Mouse (Mus musculus): Measurements from ENCODE around the gene Tfec. TPM values are rescaled to one million over a fixed set of nuclear protein-coding genes. Genes with fewer than 3 reads are reported as not detected.

Tfec gene
- polyA plus RNA-seq, 1 experiment from 2014 or later: 1.2 TPM

DNA sequence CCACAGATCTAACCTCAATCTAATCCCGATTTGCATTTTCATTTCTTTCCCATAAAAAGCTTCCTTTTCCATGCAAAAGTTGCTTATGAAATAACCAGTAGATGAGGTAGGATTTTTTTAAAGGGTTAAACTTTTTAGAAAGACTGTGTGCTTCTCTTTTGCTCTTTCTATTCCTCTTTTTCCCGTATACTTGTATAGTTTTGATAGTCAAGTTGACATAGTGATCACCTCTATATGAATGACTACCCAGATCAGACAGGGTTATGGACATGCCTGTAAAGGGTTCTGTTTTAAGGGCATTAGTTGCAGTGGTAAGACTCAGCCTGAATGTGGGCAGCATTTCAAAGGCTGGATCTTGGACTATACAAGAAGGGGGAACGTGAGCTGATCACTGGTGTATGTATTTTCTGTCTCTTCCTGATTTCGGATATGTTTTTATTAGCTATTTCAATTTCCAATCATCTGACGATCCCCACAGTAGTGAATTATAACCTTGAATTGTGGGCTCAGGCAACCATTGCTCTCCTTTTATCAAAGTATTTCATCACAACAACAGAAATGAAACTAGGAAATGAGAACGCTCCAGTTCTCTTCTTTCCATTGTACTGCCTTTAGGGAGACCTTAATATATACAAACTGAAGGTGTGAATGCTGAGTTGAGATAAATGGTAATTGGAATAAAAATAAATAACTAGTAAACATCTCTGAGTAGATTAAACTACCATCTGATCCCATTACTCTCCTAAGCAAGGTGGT, 35.3 kb downstream of the Tfec start:
- Histone ChIP-seq H3K4me3 (no peak overlapping the region), H3K4me2 (replicated peaks) (no peak overlapping the region), H3K27ac (no peak overlapping the region), H3K9ac (no peak overlapping the region), H3K9me3 (no peaks in the 10 kb centered on the region), H3K27me3 (no peaks in the 10 kb centered on the region), H3K4me1 (no peaks in the 10 kb centered on the region), H3K36me3 (no peaks in the 10 kb centered on the region)
- 91% methylated on average over 6 of the region's 6 CpGs for WGBS
- ATAC-seq (ENCODE audit: insufficient number of reproducible peaks, insufficient read depth, low FRiP score, low TSS enrichment): no peak

DNA sequence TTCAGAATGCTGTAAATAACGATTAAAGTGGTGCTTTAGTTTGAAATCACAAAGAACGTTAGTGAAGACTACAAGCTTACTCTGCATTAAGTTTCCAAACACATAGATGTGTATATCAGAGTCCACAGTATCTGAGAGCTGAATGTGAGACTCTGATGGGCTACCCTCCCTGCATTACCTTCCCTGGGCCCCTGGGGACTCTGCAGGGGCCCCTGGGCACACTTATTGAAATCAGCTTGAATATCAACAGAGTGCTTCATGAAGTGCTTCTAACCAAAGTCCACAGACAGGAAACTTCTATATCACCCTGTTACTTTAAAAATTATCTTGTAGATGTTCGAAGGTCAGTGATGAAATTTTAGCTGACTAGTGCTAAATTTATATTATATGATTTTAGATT, 36.2 kb downstream of the Tfec start:
- H3K4me3 ChIP-seq: no peak overlapping the region
- no peaks in the 10 kb centered on the region for H3K9me3 ChIP-seq
- H3K36me3 ChIP-seq: no peaks in the 10 kb centered on the region
- 88% methylated on average over 3 of the region's 3 CpGs for WGBS
- H3K4me1 ChIP-seq: no peaks in the 10 kb centered on the region
- no peak for ATAC-seq (ENCODE audit: insufficient number of reproducible peaks, insufficient read depth, low FRiP score, low TSS enrichment)
- H3K9ac ChIP-seq: no peak overlapping the region
- no peaks in the 10 kb centered on the region for H3K27me3 ChIP-seq
- H3K4me2 ChIP-seq (replicated peaks): no peak overlapping the region
- H3K27ac ChIP-seq: no peak overlapping the region

DNA sequence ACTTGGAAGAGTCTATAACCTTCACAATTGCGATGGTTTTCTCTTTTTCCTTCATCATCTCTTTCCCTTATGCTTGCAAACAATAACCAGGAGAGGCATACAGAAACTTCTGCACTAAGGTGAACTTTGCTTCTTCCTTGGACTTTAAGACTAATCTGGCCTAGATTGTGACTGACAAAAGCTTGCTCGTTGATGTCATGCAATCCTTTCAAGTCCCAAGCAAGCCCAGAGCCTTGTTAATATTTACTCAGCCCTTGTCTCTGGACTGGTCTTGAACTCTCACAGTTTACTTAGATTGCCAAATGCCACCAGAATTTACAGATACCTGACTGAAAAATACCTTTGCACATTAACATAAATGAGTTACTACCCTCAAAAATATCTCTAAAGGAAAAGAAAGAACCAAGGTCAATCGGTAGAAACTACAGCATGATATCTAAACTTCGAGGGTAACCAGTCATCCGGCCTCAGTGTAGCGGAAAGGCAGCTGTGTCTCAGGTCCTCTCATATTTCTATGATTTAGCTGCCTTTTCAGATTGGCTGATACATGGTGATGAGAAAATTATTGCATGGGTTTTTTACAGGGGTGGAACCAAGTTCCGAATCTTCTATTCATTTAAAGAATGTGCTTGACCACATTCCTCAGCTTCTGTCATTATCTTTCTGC, 42.2 kb downstream of the Tfec start:
- no peak overlapping the region for H3K4me2 ChIP-seq (replicated peaks)
- no peak overlapping the region for H3K4me3 ChIP-seq
- H3K9me3 ChIP-seq: no peaks in the 10 kb centered on the region
- WGBS: 82% methylated on average over 7 of the region's 7 CpGs
- H3K9ac ChIP-seq: no peak overlapping the region
- H3K36me3 ChIP-seq: no peaks in the 10 kb centered on the region
- no peak overlapping the region for H3K27ac ChIP-seq
- no peaks in the 10 kb centered on the region for H3K27me3 ChIP-seq
- no peak for ATAC-seq (ENCODE audit: insufficient number of reproducible peaks, insufficient read depth, low FRiP score, low TSS enrichment)
- no peaks in the 10 kb centered on the region for H3K4me1 ChIP-seq

DNA sequence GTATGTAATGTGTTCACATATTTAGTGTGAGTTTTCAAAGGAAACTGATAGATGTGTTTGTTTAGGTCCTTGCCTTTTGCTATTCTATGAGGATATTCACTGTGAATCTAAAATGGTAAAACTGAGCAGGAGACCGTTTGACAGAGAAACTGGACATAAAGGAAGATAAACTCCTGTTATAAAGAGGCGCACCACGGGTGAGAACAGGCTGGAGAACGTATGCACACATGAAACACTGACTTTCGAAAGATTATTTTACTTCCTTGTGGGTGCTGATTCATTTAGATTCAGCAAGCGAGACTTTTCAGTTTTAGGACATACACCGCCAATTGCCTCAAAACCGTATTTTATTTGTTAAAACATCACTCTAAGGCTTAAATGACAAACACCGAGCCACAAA, 43.3 kb downstream of the Tfec start:
- WGBS: 82% methylated on average over 9 of the region's 9 CpGs
- ATAC-seq (ENCODE audit: insufficient number of reproducible peaks, insufficient read depth, low FRiP score, low TSS enrichment): no peak
- H3K27me3 ChIP-seq: no peaks in the 10 kb centered on the region
- H3K4me3 ChIP-seq: no peak overlapping the region
- H3K4me2 ChIP-seq (replicated peaks): no peak overlapping the region
- H3K9ac ChIP-seq: no peak overlapping the region
- no peaks in the 10 kb centered on the region for H3K4me1 ChIP-seq
- H3K9me3 ChIP-seq: no peaks in the 10 kb centered on the region
- H3K27ac ChIP-seq: no peak overlapping the region
- H3K36me3 ChIP-seq: no peaks in the 10 kb centered on the region

DNA sequence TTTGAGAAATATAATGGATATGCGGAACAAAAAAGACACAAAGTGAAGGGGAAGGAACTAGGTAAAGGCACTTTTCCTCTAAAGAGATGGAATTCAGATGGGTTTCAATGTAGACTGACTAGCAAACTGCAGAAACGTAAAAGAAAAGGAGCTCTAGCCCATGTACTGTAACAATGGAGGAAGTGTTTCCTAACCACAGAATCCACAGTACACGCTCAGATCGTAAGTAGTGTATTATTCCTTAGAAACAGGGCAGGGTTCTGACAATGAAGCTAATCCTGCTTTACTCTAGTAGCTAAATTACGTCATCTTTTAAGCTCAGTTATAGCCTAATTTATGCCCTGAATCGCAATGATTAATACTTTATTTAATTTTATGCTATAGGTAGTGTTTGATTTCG, 51.7 kb downstream of the Tfec start:
- H3K4me2 ChIP-seq (replicated peaks): no peak overlapping the region
- H3K4me1 ChIP-seq: no peaks in the 10 kb centered on the region
- no peaks in the 10 kb centered on the region for H3K9me3 ChIP-seq
- 84% methylated on average over 7 of the region's 7 CpGs for WGBS
- no peaks in the 10 kb centered on the region for H3K36me3 ChIP-seq
- H3K4me3 ChIP-seq: no peak overlapping the region
- ATAC-seq (ENCODE audit: insufficient number of reproducible peaks, insufficient read depth, low FRiP score, low TSS enrichment): no peak
- H3K27me3 ChIP-seq: no peaks in the 10 kb centered on the region
- no peak overlapping the region for H3K27ac ChIP-seq
- no peak overlapping the region for H3K9ac ChIP-seq

DNA sequence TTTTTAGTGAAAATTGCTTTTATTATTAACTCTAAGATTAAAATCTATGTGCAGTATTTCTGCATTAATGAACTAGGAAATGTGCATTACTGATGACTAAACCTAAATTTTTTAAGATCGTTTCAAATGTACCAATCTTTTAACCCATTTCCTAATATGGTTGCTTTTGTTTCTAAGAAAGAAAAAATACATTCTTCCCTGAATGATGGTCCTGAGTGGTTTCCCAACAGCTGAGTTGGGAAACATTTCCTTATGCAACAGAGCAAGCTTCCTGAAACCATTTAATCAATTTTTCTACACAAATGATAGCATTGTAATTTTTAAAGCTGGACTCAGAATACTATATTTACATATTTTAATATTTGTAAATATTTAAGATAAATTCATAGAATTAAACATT, 62.6 kb downstream of the Tfec start:
- no peak for ATAC-seq (ENCODE audit: insufficient number of reproducible peaks, insufficient read depth, low FRiP score, low TSS enrichment)
- no peaks in the 10 kb centered on the region for H3K36me3 ChIP-seq
- H3K4me2 ChIP-seq (replicated peaks): no peak overlapping the region
- no peaks in the 10 kb centered on the region for H3K4me1 ChIP-seq
- no peaks in the 10 kb centered on the region for H3K27me3 ChIP-seq
- 76% methylated on average over 1 of the region's 1 CpGs for WGBS
- no peak overlapping the region for H3K27ac ChIP-seq
- no peak overlapping the region for H3K4me3 ChIP-seq
- no peaks in the 10 kb centered on the region for H3K9me3 ChIP-seq
- H3K9ac ChIP-seq: no peak overlapping the region

DNA sequence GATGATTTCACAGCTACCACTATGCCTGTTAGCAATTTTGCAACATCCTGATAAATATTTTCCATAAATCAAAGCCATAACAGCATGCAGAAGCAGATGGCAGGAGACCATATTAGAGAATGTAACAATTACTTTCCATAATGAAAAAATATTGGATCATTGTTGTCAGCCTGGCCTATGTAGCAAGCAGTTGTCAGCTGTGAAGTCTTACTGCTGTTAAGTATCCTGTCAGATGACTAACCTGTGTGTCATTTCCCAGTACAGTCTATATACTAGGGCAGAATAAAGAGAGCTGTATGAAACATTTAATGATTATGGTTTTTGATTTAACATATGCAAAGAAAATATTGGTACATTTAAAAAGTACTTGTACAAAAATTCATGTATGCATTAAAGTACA, 69.9 kb downstream of the Tfec start:
- Histone ChIP-seq H3K27ac (no peak overlapping the region), H3K4me2 (replicated peaks) (no peak overlapping the region), H3K27me3 (no peaks in the 10 kb centered on the region), H3K9ac (no peak overlapping the region), H3K36me3 (no peaks in the 10 kb centered on the region), H3K4me3 (no peak overlapping the region), H3K9me3 (no peaks in the 10 kb centered on the region), H3K4me1 (no peaks in the 10 kb centered on the region)
- ATAC-seq (ENCODE audit: insufficient number of reproducible peaks, insufficient read depth, low FRiP score, low TSS enrichment): no peak

DNA sequence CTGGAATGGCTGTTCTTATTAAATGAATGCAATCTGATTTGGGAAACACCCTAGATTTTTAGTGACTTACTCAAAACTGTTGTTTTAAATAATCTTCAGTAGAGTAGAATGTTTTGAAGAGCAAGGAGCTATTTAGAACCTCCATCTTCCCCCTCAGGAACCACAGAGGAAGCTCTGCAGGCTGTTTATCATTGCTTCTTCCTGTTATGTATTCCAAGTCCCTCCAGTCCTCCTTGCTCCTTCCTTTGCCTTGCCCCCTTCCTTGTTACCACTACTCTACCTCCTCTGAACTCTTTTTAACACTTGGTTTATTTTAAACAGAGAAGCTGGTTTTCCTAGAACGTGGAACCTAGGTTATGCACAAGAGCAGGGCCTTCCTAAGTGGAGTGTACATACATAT, 76.3 kb downstream of the Tfec start:
- Histone ChIP-seq H3K9ac (no peak overlapping the region), H3K36me3 (no peaks in the 10 kb centered on the region), H3K27me3 (no peaks in the 10 kb centered on the region), H3K9me3 (no peaks in the 10 kb centered on the region), H3K4me1 (no peaks in the 10 kb centered on the region), H3K4me2 (replicated peaks) (no peak overlapping the region), H3K27ac (no peak overlapping the region), H3K4me3 (no peak overlapping the region)
- ATAC-seq (ENCODE audit: insufficient number of reproducible peaks, insufficient read depth, low FRiP score, low TSS enrichment): no peak
- 86% methylated on average over 1 of the region's 1 CpGs for WGBS

DNA sequence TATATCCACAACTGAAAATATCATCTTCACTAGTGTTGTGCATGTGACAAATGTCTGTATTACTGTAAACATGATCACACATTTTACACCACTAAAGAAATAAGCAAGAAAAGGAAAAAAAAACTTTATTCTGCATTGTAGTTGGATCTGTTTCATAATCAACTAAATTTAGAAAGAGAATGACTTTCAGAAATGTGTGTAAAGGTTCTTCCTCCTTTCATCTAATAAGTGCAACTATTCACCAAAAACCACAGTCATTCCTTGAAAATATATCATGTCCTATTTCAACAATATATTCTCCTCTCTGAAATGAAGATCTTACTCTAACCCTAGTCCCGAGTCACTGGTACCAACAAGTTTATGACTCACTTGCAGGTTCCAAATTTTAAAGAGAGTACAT, 91.9 kb downstream of the Tfec start:
- Histone ChIP-seq H3K4me2 (replicated peaks) (no peak overlapping the region), H3K9me3 (no peaks in the 10 kb centered on the region), H3K9ac (no peak overlapping the region), H3K4me3 (no peak overlapping the region), H3K27me3 (no peaks in the 10 kb centered on the region), H3K27ac (no peak overlapping the region), H3K4me1 (no peaks in the 10 kb centered on the region), H3K36me3 (no peaks in the 10 kb centered on the region)
- no peak for ATAC-seq (ENCODE audit: insufficient number of reproducible peaks, insufficient read depth, low FRiP score, low TSS enrichment)
- WGBS: 91% methylated on average over 1 of the region's 1 CpGs

DNA sequence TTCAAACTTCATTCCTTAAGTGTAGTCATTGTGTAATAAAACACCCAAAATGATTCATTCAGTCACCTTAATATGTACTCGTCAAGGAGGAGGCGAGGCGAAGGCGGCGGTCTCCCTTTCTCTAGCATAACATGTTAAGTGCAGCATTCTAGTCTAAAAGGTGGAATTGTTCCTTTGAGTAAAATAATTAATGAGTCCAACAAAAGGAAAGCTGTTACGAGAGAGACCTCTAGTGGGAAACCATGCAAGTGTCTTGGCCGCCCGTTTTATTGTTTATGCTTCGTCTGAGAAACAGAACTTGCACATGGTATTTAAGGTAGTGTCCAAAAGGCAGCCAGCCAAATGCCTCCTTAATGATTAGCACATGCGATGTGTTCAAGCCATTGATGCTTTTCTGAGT, 100.6 kb downstream of the Tfec start:
- Histone ChIP-seq H3K36me3 (no peaks in the 10 kb centered on the region), H3K4me1 (peaks cover 12% of the 10 kb centered on the region; the same call in 1 of the 2 replicates), H3K27ac (no peak overlapping the region), H3K9me3 (no peaks in the 10 kb centered on the region), H3K4me2 (replicated peaks) (no peak overlapping the region), H3K27me3 (no peaks in the 10 kb centered on the region), H3K9ac (no peak overlapping the region), H3K4me3 (no peak overlapping the region)
- 14% methylated on average over 10 of the region's 10 CpGs for WGBS
- no peak for ATAC-seq (ENCODE audit: insufficient number of reproducible peaks, insufficient read depth, low FRiP score, low TSS enrichment)

DNA sequence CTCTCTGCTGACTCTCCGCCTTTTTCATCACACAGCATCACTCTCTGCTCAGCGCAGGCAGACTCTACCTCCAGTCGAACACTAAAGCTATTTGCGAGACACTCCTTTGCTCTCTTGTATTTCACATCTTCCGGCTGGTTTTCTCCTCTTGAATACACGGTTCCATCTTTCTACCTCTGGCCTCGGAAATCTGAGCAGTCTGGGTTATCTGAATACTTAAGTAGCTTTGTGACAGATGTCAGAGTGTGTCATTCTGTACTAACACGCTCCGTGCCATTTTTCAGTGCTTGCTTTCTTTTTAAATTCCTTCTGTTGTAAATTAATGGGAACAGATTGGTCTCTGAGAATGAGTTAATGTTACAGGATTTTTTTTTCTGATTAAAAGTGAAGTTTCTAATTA, 101.3 kb downstream of the Tfec start:
- Histone ChIP-seq H3K9ac (no peak overlapping the region), H3K27ac (0 out of 2 replicates have a peak overlapping the region, but pooled peaks have one; percentile 50), H3K27me3 (no peaks in the 10 kb centered on the region), H3K36me3 (no peaks in the 10 kb centered on the region), H3K4me3 (no peak overlapping the region), H3K4me2 (replicated peaks) (no peak overlapping the region), H3K9me3 (no peaks in the 10 kb centered on the region), H3K4me1 (peaks cover 12% of the 10 kb centered on the region; the same call in 1 of the 2 replicates)
- 46% methylated on average over 9 of the region's 9 CpGs for WGBS
- ATAC-seq (ENCODE audit: insufficient number of reproducible peaks, insufficient read depth, low FRiP score, low TSS enrichment): no peak

DNA sequence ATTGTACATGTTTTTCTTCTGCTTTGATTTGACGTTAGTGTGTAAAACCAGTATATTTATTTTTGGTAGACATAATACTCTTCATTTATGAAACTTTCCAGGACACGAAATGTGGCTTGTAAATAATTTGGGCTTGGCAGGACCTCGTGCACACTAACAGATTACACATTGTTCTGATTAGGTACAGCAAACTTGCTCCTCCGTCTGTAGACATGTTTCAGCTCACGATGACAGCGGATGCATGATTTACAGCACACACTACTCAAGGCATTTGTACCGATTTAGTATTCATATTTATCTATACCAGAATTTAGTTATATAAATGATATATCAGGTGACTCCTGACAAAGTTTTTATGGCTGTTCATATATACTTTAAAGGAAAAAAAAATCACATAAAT, 104.2 kb downstream of the Tfec start:
- H3K27ac ChIP-seq: no peak overlapping the region
- no peak overlapping the region for H3K4me3 ChIP-seq
- H3K9ac ChIP-seq: no peak overlapping the region
- no peaks in the 10 kb centered on the region for H3K36me3 ChIP-seq
- 27% methylated on average over 7 of the region's 7 CpGs for WGBS
- peaks cover 12% of the 10 kb centered on the region; the same call in 1 of the 2 replicates for H3K4me1 ChIP-seq
- H3K9me3 ChIP-seq: no peaks in the 10 kb centered on the region
- no peaks in the 10 kb centered on the region for H3K27me3 ChIP-seq
- no peak overlapping the region for H3K4me2 ChIP-seq (replicated peaks)
- no peak for ATAC-seq (ENCODE audit: insufficient number of reproducible peaks, insufficient read depth, low FRiP score, low TSS enrichment)
